Mouse (Mus musculus) liver, adult 2 months (tissue): ENCODE results near the gene Diras1.

ENCODE experiments used
- CTCF ChIP-seq: fragments of 200-500 bp; IDR thresholded peaks from 2 replicates; pipeline ENCODE4 v1.5.1; 2011; ENCODE audit warnings: low read depth, low read length, control low read depth
- POLR2A ChIP-seq: fragments of 200-500 bp; IDR thresholded peaks from 2 replicates; pipeline ENCODE4 v1.6.1; 2011; ENCODE audit warnings: low read length, control low read depth; ENCODE audit not compliant: insufficient read depth; ENCODE audit errors: extremely low read depth

- no peak for TF ChIP-seq CTCF
- TF ChIP-seq POLR2A: no peak
These were observed 29.7 kb upstream of the Diras1 start for GRCm38 (mm10) chr10:81055169-81055568.
